Mouse (Mus musculus) layer of hippocampus, adult 9-11 months (tissue): Measurements from ENCODE around the gene Zfp866.

ENCODE experiments used
- DNase-seq: peaks from one replicate; pipeline ENCODE4 v3.0.0; 2022

The Zfp866 gene

DNA sequence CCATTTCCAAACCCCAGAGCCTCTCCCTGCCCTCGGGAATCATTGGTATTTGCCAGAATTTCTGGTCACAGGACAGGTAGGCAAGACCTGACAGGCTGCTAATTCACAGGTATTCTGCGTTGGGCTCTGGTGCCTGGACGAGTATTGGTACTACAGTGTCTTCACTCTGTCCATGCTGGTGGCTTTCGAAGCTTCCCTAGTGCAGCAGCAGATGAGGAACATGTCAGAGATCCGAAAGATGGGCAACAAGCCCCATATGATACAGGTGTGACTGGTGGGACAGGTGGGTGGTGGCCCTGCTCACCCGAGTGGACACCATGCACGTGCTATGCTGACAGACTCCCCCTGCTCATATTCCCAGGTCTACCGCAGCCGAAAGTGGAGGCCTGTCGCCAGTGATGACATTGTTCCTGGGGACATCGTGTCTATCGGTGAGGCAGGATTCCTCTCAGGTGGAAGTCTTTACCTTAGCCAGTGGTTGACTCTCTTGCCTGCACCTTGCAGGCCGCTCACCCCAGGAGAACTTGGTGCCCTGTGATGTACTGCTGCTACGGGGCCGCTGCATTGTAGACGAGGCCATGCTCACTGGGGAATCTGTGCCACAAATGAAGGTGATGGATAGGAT lies 5.9 kb upstream of the Zfp866 start:
- peak; percentile 0 for DNase-seq

DNA sequence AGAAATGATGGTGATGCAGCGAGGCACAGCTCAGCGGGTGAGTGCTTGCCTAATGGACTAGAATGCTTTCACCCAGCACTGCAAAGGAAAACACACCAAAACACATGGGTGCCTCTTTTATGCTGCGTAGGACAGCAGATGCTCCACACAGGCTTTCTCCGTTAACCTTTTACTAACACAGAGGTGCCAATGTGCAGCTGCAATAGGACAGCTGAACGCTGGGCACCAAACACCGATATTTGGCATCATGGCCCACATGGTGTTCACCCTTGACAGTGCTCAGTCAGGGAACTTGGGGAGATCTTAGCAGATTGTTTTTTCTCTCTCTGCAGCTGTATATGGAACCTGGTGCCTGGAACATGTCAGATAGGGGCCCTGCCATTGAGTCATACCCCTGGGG lies 3.9 kb upstream of the Zfp866 start:
- peak; percentile 0 for DNase-seq

DNA sequence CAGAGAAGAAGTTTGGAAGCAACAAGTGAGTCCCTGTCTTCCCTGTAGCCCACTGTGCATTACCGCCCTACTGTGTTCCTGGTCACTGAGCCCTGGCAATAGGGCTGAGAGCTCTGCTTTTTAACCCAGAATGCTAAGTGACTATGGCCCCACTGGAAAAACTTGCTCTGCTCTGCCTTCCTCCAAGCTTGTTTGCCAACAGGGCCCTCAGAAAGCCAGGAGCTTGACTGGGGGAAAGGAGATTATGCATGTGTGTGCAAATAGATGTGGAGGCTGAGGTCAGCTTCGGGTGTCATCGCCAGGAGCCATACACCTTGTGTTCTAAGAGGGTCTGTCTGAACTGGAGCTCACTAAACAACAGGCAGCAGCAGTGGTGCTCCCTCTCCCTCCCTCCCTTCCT lies 3.1 kb upstream of the Zfp866 start:
- DNase-seq, result peak; percentile 1

DNA sequence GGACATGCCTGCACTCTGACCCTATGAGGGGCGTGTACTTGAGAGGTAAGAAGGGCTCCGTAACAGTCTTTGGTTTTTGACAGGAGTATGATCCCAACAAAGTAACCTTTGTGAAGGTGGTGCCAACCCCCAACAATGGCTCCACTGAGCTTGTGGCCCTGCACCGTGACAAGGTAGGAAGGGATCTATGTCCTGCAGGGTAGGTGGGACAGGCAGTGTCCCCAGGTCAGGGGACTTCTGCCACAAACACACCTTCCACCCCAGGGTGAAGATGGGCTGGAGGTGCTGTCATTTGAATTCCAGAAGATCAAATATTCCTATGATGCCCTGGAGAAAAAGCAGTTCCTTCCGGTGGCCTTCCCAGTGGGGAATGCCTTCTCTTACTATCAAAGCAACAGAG lies 2.7 kb upstream of the Zfp866 start:
- DNase-seq, result peak; percentile 1

DNA sequence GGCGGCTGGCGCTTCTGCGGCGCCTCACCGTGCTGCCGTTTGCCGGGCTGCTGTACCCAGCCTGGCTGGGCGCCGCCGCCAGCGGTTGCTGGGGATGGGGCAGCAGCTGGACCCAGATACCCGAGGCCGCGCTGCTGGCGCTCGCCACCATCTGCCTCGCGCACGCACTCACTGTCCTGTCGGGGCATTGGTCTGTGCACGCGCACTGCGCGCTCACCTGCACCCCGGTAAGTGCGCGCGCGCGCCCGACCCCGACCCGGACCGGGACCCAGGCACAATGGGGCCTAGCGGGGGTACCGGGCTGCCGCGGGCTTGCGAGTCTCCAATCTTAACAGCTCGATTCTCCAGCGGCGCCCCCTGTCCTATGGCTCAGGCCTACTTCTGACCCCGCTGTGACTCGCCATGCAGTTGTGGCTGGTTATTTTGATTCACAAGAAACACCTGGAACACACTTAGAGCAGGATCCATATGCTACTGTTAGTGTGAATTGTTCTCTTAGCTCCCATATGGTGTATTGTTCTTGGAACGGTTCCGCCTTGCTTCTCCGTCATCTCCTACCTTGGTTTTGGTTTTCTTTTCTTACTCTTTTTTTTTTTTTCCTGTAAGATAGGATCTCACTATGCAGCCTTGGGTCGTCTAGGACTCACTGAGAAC lies 564 bp upstream of the Zfp866 start:
- peak; percentile 31 for DNase-seq

DNA sequence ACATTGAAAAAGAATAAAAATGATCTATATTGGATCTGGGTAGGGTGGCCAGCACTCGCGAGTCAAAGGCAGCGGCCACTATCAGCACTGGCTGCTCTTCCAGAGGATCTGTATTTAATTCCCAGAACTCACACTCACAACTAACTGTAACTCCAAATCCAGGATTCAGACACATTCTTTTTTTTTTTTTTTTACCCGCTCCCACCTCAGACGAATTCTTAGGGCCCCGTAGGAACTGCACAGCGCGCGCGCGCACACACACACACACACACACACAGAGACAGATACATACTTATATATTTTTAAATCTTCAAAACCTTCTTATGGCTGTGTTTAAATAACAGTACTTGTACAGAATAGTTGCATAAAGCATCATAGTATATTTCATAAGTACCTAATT lies 614 bp downstream of the Zfp866 start:
- peak; percentile 0 for DNase-seq

DNA sequence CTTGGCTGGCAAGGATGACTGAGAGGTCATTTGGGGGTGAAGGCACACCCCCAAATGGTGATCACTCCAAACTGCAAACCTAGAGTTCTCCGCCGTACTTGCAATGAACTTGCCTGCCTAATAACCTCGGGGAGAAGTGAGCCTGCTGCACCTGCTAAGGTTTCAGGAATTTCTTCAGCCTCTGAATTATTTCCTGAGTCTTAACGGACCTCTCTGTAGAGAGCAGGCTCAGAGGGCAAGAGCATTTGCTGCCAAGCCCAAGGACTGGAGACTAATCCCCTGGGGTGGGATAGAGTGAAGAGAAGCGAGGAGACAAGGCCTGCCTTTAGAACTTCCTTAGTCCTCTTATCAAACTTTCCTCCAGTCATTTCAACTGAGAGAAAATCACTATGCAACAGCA lies 1.2 kb downstream of the Zfp866 start:
- DNase-seq, result peak; percentile 0

DNA sequence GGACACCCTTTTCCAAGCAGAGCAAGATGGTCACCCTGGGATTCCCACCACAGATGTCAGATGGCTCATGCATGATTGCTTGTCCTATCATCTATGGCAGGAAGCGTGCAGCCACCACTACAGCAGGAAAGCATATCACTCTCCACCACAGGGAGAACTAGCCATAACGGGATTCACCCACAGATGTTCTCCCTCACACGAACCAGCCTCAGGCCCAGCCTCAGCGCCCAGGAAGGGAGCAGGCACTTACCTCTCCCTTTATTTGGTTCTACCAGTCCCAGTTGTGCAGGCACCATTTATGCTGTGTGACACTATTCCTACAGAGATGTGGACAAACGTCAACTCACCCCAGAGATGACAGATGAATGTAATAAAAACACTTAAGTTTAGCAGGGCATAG lies 1.9 kb downstream of the Zfp866 start:
- DNase-seq, result peak; percentile 1

DNA sequence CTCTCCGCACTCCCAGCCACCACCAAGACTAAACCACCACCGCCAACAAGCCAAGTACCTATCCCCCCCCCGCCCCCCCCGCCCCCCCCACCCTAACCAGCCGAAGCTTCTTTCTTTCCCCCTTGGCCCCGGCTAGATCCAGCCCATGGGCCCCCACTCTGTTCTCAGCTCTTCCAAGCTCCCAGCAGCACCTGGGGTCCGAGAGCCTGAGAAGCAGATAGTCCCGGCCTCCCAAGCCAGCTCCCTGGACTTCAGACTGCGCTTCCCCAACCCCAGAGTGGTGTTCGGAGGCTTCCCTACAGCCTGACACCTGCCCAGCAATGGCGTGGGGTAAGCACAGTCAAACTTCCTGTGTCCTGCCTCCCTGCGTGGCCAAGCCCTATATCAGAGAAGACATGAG lies 13.9 kb downstream of the Zfp866 start:
- no peak for DNase-seq

DNA sequence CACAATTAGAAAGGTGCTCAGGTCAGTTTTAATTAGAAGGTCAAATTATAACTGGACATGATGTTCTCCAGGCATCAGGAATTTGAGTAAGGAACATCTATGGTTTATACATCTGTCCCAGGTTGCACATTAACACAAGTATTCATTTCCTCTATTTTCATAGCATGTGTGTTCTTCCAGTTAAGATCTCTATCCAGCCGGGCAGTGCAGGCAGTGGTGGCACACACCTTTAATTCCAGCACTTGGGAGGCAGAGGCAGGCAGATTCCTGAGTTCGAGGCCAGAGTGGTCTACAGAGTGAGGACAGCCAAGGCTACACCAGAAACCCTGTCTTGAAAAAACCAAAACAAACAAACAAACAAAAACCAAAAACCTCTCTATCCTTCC lies 15.8 kb downstream of the Zfp866 start:
- no peak for DNase-seq

DNA sequence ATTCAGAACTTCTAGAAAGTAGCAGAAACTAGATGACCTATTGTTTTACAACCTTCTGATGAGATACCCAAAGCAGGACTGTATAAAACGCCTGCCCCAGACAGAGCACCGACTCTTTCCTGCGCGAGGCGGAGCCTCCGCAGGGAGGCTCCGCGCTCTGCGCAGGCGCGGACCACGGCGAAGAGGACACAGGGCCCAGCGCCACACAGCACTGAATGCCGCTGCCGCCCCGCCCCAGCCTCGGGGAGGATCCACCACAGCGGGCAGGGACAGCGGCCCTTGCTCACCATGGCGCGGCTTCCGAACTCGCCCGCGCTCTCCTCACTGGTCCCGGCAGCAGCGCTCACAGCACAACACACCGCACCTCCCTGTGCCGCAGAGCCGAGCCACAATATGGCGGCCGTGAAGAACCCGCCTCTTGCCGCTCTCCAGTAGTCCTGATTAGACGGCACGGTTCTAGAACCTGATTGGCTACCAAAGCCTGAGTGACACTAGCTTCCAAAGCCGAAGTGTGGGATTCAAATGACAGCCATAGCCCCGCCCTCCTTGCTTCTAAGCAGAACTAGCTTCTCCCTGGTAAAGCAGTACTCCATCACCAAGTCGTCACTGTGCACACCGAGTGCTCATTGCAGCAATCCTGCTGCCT lies 16.4 kb downstream of the Zfp866 start, which contains the start of gene Gm20422:
Gene Gm20422 (minus strand): TSS at position 384 of the 646 bp plus-strand sequence.
- DNase-seq, result peak; percentile 96

DNA sequence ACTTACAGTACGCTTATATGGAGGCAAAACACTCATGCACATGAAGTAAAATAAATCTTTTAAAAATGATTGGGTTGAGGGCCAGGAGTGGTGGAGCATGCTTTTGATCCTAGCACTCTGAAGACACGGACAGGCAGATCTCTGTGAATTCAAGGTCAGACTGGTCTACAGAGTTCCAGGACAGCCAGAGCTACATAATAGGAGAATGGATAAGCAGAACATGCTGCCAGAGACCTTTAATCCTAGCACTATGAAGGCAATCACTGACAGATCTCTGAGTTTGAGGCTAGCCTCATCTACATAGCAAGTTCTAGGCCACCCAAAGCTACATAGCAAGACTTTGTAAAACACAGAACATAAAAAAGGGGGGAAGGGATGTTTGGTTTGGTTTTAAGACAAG lies 18.9 kb downstream of the Zfp866 start:
- DNase-seq, result no peak

DNA sequence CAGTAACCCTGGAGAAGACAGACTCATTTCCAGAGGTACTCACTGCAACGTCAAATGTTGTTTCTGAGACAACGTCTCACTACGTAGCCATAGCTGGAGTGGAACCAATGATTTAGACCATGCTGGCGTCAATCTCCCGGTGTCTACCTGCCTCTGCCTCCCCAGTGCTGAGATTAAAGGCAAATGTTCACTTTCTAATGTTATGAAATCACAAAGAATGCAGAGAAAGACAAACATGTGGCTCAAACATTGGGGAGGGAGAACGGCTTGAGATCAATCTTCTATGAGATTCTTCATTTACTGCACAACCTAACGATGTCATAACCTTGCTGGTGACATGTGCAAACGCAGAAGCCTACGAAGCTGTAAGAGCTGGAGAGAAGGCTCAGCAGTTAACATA lies 19.8 kb downstream of the Zfp866 start:
- DNase-seq, result no peak

DNA sequence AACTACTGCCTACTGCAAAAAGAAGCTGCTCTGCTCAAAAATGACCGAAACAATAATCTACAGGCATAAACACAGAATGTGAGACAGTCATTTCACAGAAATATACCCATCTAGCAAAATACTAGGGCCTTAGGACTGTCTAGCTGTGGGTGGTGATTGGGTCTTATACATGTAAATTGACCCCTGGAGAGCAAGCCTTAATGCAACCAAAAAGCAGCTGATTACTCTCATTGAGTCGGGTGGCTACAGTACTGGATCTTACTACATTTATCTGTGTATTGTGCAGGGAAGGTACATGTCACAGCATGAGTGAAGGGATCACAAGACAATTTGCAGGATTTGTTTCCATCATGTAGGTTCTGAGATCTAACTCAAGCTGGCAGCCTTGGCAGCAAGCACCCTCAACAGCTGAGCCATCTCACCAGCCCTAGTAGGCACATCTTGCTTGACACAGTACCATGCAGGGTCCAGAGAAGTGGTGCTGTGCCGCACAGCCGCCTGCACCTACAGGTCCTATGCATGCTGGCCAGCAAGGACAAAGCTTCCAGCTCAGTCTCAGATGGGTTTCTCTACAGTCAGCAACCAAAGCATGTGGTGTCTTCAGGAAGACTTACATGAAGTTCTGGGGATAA lies 29.0 kb downstream of the Zfp866 start:
- no peak for DNase-seq

DNA sequence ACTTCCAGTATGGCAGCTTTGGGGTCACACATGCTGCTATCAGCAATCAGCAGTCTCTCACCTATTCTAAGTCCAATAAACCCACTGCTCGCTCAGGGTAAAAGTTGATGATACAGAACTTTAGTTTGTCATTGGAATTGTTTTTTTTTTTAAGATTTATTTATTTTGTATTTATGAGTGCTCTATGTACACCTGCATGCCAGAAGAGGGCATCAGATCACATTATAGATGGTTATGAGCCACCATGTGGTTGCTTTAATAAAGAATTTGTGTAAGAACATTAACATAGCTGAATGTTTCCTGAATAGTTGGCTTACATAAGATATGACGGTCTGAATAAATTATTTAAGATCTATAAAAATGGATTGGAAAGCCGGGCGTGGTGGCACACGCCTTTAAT lies 32.7 kb downstream of the Zfp866 start:
- no peak for DNase-seq

DNA sequence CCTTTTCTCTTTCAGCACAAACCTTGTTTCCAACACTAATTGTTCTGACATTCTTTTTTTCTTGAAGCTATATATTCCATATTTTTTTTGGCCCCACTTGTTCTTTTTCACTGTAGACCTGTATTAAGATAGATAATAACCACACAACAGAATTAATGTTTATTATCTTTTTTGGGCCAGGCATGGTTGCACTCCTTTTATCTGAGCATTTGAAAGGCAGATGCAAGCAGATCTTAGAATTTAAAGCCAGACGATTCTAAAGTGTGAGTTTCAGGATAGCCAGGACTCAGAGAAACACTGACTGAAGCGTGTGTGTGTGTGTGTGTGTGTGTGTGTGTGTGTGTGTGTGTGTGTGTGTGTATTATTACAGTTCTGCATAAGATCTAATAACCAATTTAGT lies 38.5 kb downstream of the Zfp866 start:
- no peak for DNase-seq

DNA sequence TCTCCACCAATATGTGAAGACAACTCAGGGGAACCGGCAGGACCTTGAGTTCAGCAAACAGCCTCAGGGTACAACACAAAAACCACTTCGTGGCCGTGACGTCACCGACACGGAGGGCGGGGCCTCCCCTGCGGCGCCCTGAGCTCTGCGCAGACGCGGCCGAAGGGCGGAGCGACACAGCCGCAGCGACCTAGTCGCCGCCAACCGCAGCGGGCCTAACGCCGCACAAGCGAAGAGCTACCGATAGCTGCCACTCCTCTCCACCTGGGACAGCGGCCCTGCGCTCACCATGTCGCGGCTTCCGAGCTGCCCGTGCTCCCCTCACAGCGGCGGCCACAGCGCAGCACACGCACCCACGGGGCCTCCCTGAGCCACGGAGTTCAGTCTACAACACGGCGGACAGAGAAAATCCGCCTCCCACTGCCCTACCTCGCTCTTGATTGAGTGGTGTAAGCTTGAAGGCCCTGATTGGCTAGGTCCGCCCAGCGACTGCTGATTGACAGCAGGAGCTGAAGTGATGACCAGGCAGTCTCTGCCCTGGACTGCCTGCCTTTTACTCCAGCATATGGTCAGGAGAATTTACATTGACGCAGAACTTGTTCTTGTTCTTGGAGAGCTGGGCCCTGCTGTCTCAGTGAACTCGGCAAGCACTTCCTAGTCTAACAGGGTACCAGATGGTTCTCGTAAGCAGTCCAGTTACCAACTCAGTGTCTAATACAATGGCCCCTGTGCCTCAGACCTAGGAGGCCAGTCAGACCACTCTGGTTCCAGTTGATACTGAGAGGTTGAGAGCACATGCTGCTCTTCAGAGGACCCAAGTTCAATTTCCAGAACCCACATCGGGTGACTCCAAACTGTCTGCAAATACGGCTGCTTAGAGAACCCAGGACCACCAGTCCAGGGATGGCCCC lies 41.2 kb downstream of the Zfp866 start, which contains the start of gene Zfp963:
Gene Zfp963 (minus strand): TSS at position 427 of the 911 bp plus-strand sequence.
- DNase-seq, result peak; percentile 96

DNA sequence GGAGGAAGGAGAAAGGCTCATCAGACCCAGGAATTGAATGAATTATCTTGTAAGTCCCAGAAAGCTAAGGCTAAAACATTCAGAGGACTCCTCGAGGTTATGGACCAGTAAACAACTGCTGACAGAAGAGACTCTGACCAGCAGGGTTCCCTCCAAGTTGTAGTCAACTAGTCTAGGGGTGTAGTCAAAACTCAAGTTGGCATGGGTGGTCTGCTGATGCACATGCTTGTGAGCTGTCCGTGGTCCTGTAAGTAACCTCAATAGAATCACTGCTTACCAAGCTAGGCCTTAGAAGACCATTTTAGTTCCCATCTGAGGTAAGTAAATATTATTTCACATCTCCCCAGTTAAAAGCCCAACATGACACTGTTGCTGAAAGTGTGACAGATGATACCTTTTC lies 49.7 kb downstream of the Zfp866 start:
- DNase-seq, result no peak

DNA sequence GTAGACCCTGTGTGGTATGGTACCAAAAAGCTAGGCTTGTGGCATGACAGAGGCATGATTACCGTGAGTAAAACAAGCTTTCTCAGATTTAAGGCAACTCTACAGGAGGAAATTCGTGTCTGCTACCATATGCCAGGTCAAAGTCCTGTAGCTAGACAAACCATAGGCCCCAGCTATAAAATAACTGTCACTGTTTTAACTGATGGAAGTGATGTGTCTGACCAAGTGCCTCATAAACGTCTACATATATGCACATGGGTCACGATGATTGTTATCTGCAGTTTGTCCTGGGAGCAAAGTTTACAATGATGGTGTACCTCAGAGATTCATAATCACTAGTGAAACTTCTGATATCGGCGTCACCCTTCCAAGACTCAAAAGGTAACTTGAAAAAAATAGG lies 50.2 kb downstream of the Zfp866 start:
- DNase-seq, result no peak

DNA sequence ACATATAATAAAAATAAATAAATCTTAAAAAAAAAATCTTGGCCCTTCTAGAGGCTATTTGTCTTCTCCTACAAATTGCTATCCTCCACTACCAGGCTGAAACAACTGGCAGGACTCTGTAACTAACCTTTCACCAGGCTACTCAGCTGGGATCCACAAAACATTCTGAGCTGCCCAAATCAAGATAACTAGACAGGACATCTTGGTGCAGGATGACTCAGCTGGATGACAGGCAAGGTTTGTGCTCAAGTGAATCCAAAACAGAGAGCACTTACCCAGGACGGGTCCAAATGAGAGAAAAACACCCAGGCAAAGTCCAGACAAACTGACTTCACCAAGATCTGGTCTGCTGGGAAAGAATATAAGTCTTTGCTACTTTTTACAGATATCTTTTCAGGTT lies 55.5 kb downstream of the Zfp866 start:
- DNase-seq, result no peak

DNA sequence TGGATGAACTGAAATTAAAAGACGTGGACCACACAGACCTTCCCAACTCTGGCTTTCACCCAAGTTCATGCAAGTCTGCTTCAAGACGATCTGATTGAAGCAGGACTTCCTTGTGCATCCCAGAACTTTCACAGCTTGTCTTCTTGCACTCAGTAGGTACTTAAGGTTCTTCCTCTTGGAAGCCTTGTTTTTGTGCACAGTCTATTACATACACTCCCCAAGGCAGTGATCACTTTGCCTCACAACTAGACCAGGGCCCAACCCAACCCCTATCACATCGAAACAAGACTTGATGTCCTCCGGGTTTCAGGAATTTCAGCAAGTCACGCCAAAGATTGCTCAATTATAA lies 73.8 kb downstream of the Zfp866 start:
- no peak for DNase-seq

DNA sequence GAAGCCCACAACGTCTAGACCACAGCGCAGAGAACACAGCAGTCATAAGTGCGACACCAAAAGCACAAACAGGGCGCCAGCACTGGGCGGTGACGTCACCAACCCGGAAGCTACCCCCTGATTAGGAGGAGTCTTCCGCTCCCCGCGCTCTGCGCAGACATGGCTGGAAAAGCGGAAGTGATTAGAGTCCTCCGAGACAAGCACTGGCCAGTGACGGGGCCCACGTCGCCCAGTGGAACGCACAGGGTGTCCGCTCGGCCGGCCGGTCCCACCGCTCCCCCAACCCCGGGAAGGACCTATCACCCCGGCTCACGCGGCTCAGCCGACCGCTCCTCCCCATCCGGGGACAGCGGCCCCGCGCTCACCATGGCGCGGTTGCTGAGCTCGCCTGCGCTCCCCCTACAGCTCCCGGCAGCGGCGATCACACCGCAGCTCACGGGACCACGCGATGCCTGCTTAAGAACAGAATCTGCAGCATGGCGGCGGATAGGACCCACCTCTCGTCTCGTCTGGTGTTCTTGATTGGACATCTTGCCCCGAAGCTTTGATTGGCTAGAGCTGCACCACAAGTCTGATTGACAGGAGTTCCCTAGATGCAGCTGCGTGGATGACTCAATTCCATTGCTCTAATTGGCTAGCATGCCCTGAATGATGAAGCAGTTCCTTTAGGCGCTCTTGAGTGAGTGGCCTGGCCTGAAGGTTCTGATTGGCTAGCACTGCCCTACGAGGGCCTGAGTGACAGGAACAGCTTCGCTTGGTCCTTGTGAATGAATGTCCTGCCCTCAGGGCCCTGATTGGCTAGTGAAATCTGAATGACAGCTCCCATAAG lies 74.4 kb downstream of the Zfp866 start:
- DNase-seq, result peak; percentile 100
